Mouse (Mus musculus) heart, embryonic 16.5 days (tissue): ENCODE results near the gene Gm9999. TPM values are rescaled to one million over a fixed set of nuclear protein-coding genes. Genes with fewer than 3 reads are reported as not detected.

Experiments
- ATAC-seq: fragments of 200-750 bp; cut with Nextera tagmentation; replicated peaks from 2 replicates; pipeline ENCODE4 v1.8.0; 2017; ENCODE audit warnings: moderate number of reproducible peaks; ENCODE audit not compliant: insufficient read depth, low FRiP score; ENCODE audit errors: extremely low read depth
- H3K27ac ChIP-seq: fragments of 300-500 bp; sonication (generic); 2 replicates; pipeline ENCODE4 v1.5.1; 2014; ENCODE audit warnings: mild to moderate bottlenecking, low read length, control low read depth, moderate library complexity
- H3K27me3 ChIP-seq: fragments of 300-500 bp; sonication (generic); 2 replicates; pipeline ENCODE4 v1.6.1; 2014; ENCODE audit warnings: low read length, mixed read lengths; ENCODE audit not compliant: control insufficient read depth, insufficient read depth
- H3K36me3 ChIP-seq: fragments of 300-500 bp; sonication (generic); 2 replicates; pipeline ENCODE4 v1.6.1; 2014; ENCODE audit not compliant: control insufficient read depth, insufficient read depth
- H3K4me1 ChIP-seq: fragments of 300-500 bp; sonication (generic); 2 replicates; pipeline ENCODE4 v1.6.1; 2014; ENCODE audit warnings: low read length, mixed read lengths; ENCODE audit not compliant: control insufficient read depth, insufficient read depth
- H3K4me2 ChIP-seq: fragments of 300-500 bp; sonication (generic); 2 replicates; pipeline ENCODE4 v1.6.1; 2014; ENCODE audit warnings: low read depth, mild to moderate bottlenecking, control low read depth, low read length
- H3K4me3 ChIP-seq: fragments of 300-500 bp; sonication (generic); 2 replicates; pipeline ENCODE4 v1.5.1; 2014; ENCODE audit warnings: mild to moderate bottlenecking, control low read depth, low read length
- H3K9ac ChIP-seq: fragments of 300-500 bp; sonication (generic); 2 replicates; pipeline ENCODE4 v1.6.1; 2014; ENCODE audit warnings: low read length, control low read depth
- H3K9me3 ChIP-seq: fragments of 300-500 bp; sonication (generic); replicated peaks from 2 replicates; pipeline ENCODE4 v1.6.1; 2016; ENCODE audit warnings: low read length; ENCODE audit not compliant: control insufficient read depth
- WGBS: fragments of 180-500 bp; shearing (Covaris S2); extraction: QIAGEN DNeasy Blood & Tissue Kit; methylation state at CpG from one replicate; pipeline ENCODE4 v1.1.7; 2014; 5-methylcytosine and 5-hydroxymethylcytosine counted together
- polyA plus RNA-seq: library from polyadenylated mRNA; unstranded; fragments of >200 nt; fragmentation: Nextera tagmentation; extraction: Ambion mirVana; gene quantifications from 2 replicates; pipeline ENCODE4 v1.2.1, GENCODE M21; 2015

The Gm9999 gene
- not detected in 2 replicates for polyA plus RNA-seq

- no peak for ATAC-seq
- H3K4me2 ChIP-seq: no peak within 1 kb of the TSS
- WGBS: 82% methylated on average over 3 of the region's 3 CpGs
Measured at GRCm38 (mm10) chr7:46983280-46983679, at the start of gene Gm9999. Gene Gm9999 (plus strand): TSS chr7:46983580.

GRCm38 (mm10) chr7:46934788-46935187 lies 48.6 kb upstream of the Gm9999 start:
- Histone ChIP-seq H3K4me2 (no peak overlapping the region), H3K36me3 (peaks cover 28% of the 10 kb centered on the region), H3K9ac (no peak overlapping the region), H3K27me3 (no peaks in the 10 kb centered on the region), H3K9me3 (no peaks in the 10 kb centered on the region), H3K27ac (no peak overlapping the region), H3K4me3 (no peak overlapping the region), H3K4me1 (no peaks in the 10 kb centered on the region)
- ATAC-seq: no peak
- 78% methylated on average over 8 of the region's 8 CpGs for WGBS

More at GRCm38 (mm10) chr7:46983280-46983679, at the start of gene Gm9999:
- H3K9ac ChIP-seq: no peak within 1 kb of the TSS
- H3K9me3 ChIP-seq: no peaks in the 10 kb centered on the region
- H3K4me1 ChIP-seq: no peaks in the 10 kb centered on the region
- no peaks in the 10 kb centered on the region for H3K36me3 ChIP-seq
- no peak within 1 kb of the TSS for H3K27ac ChIP-seq
- no peak within 1 kb of the TSS for H3K4me3 ChIP-seq
- H3K27me3 ChIP-seq: no peaks in the 10 kb centered on the region

GRCm38 (mm10) chr7:46935847-46936246 lies 47.5 kb upstream of the Gm9999 start:
- ATAC-seq: no peak
- Histone ChIP-seq H3K4me3 (no peak overlapping the region), H3K27me3 (no peaks in the 10 kb centered on the region), H3K9ac (no peak overlapping the region), H3K9me3 (no peaks in the 10 kb centered on the region), H3K4me1 (peaks cover 2% of the 10 kb centered on the region; the same call in 1 of the 2 replicates), H3K4me2 (no peak overlapping the region), H3K36me3 (peaks cover 22% of the 10 kb centered on the region), H3K27ac (no peak overlapping the region)
- WGBS: 56% methylated on average over 4 of the region's 4 CpGs

- WGBS: under 1% methylated on average over 46 of the region's 51 CpGs
- peak within 1 kb of the TSS; percentile 29 for H3K27ac ChIP-seq
- H3K9ac ChIP-seq: peak within 1 kb of the TSS; percentile 79
Measured at GRCm38 (mm10) chr7:46957831-46958691, 25.3 kb upstream of the Gm9999 start, which contains the start of gene Uevld. Gene Uevld (minus strand): TSS chr7:46958527.

GRCm38 (mm10) chr7:46958853-46959252 lies 24.5 kb upstream of the Gm9999 start:
- Histone ChIP-seq H3K27ac (no peak overlapping the region), H3K9ac (peak overlapping the region; percentile 79), H3K9me3 (no peaks in the 10 kb centered on the region), H3K4me1 (peaks cover 24% of the 10 kb centered on the region), H3K4me3 (peak overlapping the region; percentile 71), H3K36me3 (peaks cover 10% of the 10 kb centered on the region; the same call in 1 of the 2 replicates), H3K27me3 (no peaks in the 10 kb centered on the region), H3K4me2 (peak overlapping the region; percentile 74)
- no peak for ATAC-seq
- 17% methylated on average over 9 of the region's 9 CpGs for WGBS

More at GRCm38 (mm10) chr7:46957831-46958691, 25.3 kb upstream of the Gm9999 start, which contains the start of gene Uevld:
- Histone ChIP-seq H3K4me2 (peak within 1 kb of the TSS; percentile 74), H3K27me3 (no peaks in the 10 kb centered on the region), H3K36me3 (peaks cover 13% of the 10 kb centered on the region; the same call in 1 of the 2 replicates), H3K9me3 (no peaks in the 10 kb centered on the region), H3K4me1 (peaks cover 18% of the 10 kb centered on the region), H3K4me3 (peak within 1 kb of the TSS; percentile 71)
- peak; percentile 87 for ATAC-seq

- Histone ChIP-seq H3K9me3 (no peaks in the 10 kb centered on the region), H3K27me3 (no peaks in the 10 kb centered on the region), H3K4me2 (no peak overlapping the region), H3K4me3 (no peak overlapping the region), H3K27ac (no peak overlapping the region), H3K36me3 (no peaks in the 10 kb centered on the region), H3K4me1 (peaks cover 24% of the 10 kb centered on the region), H3K9ac (no peak overlapping the region)
- WGBS: 34% methylated on average over 3 of the region's 3 CpGs
- ATAC-seq: no peak
Measured at GRCm38 (mm10) chr7:46960991-46961390, 22.4 kb upstream of the Gm9999 start.

- H3K4me2 ChIP-seq: no peak overlapping the region
- H3K36me3 ChIP-seq: no peaks in the 10 kb centered on the region
- no peaks in the 10 kb centered on the region for H3K9me3 ChIP-seq
- no peaks in the 10 kb centered on the region for H3K27me3 ChIP-seq
- peak overlapping the region; percentile 86 for H3K27ac ChIP-seq
- peaks cover 24% of the 10 kb centered on the region for H3K4me1 ChIP-seq
- H3K4me3 ChIP-seq: no peak overlapping the region
- no peak overlapping the region for H3K9ac ChIP-seq
- no peak for ATAC-seq
Measured at GRCm38 (mm10) chr7:46962132-46962531, 21.2 kb upstream of the Gm9999 start.

- Histone ChIP-seq H3K36me3 (no peaks in the 10 kb centered on the region), H3K9me3 (no peaks in the 10 kb centered on the region), H3K9ac (peak overlapping the region; percentile 49), H3K4me3 (peak overlapping the region; percentile 10), H3K27ac (peak overlapping the region; percentile 86), H3K27me3 (no peaks in the 10 kb centered on the region), H3K4me1 (peaks cover 19% of the 10 kb centered on the region), H3K4me2 (peak overlapping the region; percentile 54)
- WGBS: 0% methylated on average over 9 of the region's 9 CpGs
- peak; percentile 62 for ATAC-seq
Measured at GRCm38 (mm10) chr7:46962806-46963618, 20.4 kb upstream of the Gm9999 start.
